Mouse (Mus musculus): ENCODE measurements around the gene B4galnt4. TPM values are rescaled to one million over a fixed set of nuclear protein-coding genes. Genes with fewer than 3 reads are reported as not detected.

Gene B4galnt4
- total RNA-seq, 2 experiments from 2014 or later: 0.07 to 0.14 TPM

- DNase-seq: no peak
Measured at GRCm38 (mm10) chr7:141099911-141100691, 39.2 kb downstream of the B4galnt4 start, which contains the start of gene Sigirr. Sigirr (minus strand) TSS chr7:141100572.

GRCm38 (mm10) chr7:141103161-141103560, 42.3 kb downstream of the B4galnt4 start:
- no peak for DNase-seq
- intact Hi-C loops (cut with DNase I): no loop called here

More at GRCm38 (mm10) chr7:141099911-141100691, 39.2 kb downstream of the B4galnt4 start, which contains the start of gene Sigirr:
- intact Hi-C loops (cut with DNase I): loop anchor here (2.0 to 10.0 kb wide), 2 partner anchors 17 to 265 kb away; partner anchors contain the start of gene Ano9

- intact Hi-C loops (cut with DNase I): loop anchor here (2.0 kb wide), 1 partner anchor 15 kb away; the partner anchor contains the start of gene Sigirr
- DNase-seq: no peak
Measured at GRCm38 (mm10) chr7:141115874-141116273, 55.0 kb downstream of the B4galnt4 start.

- no peak for DNase-seq
- intact Hi-C loops (cut with DNase I): loop anchor here (2.0 kb wide), 1 partner anchor 17 kb away; the partner anchor contains the start of gene Sigirr
Measured at GRCm38 (mm10) chr7:141117636-141118035, 56.7 kb downstream of the B4galnt4 start, which contains the start of gene Ano9. Ano9 (minus strand) TSS chr7:141117806.

- intact Hi-C loops (cut with DNase I): no loop called here
Measured at GRCm38 (mm10) chr7:141119487-141119886, 58.6 kb downstream of the B4galnt4 start.

GRCm38 (mm10) chr7:141120605-141121004, 59.7 kb downstream of the B4galnt4 start:
- no peak for DNase-seq
- intact Hi-C loops (cut with DNase I): loop anchor here (1.0 to 5.0 kb wide), 2 partner anchors 23 to 52 kb away; partner anchors contain the start of gene Rnh1

More at GRCm38 (mm10) chr7:141119487-141119886, 58.6 kb downstream of the B4galnt4 start:
- no peak for DNase-seq

- no peak for DNase-seq
- intact Hi-C loops (cut with DNase I): loop anchor here (1.0 to 5.0 kb wide), 2 partner anchors 24 to 51 kb away; partner anchors contain the start of gene Rnh1
Measured at GRCm38 (mm10) chr7:141121051-141121531, 60.2 kb downstream of the B4galnt4 start.

Other genes with a start within 250 kb of the B4galnt4 start
- gene Zfp941, start 238.9 kb upstream of the B4galnt4 start, total RNA-seq (2021): under 1 TPM; 0.22 to 0.36 TPM
- not detected for gene Urah, start 226.1 kb upstream of the B4galnt4 start, total RNA-seq (2021)
- 1 to 10 TPM; 6.2 to 8.4 TPM for gene Scgb1c1, start 215.6 kb upstream of the B4galnt4 start, total RNA-seq (2021)
- not detected for gene Odf3, start 213.3 kb upstream of the B4galnt4 start, total RNA-seq (2021)
- not detected for gene Gm45785, start 204.8 kb upstream of the B4galnt4 start, total RNA-seq (2021)
- 10 to 100 TPM; 23.7 to 24.5 TPM for gene Ric8a, start 204.1 kb upstream of the B4galnt4 start, total RNA-seq (2021)
- 10 to 100 TPM; 11.3 to 12.5 TPM for gene Bet1l, start 203.5 kb upstream of the B4galnt4 start, total RNA-seq (2021)
- 10 to 100 TPM; 92.6 to 92.8 TPM for gene Psmd13, start 179.1 kb upstream of the B4galnt4 start, total RNA-seq (2021)
- 10 to 100 TPM; 54.6 to 56.2 TPM for gene Sirt3, start 178.8 kb upstream of the B4galnt4 start, total RNA-seq (2021)
- 1,000 to 10,000 TPM; 2,004 to 2,091 TPM for gene Cox8b, start 160.7 kb upstream of the B4galnt4 start, total RNA-seq (2021)
- not detected for gene Nlrp6, start 140.2 kb upstream of the B4galnt4 start, total RNA-seq (2021)
- 1 to 10 TPM; 7.4 to 7.7 TPM for gene Pgghg, start 119.7 kb upstream of the B4galnt4 start, total RNA-seq (2021)
- under 1 TPM; 0.38 to 0.80 TPM for gene Ifitm5, start 110.8 kb upstream of the B4galnt4 start, total RNA-seq (2021)
- not detected for gene Gm45717, start 105.2 kb upstream of the B4galnt4 start, total RNA-seq (2021)
- 100 to 1,000 TPM; 130 TPM for gene Ifitm2, start 105.1 kb upstream of the B4galnt4 start, total RNA-seq (2021)
- gene Ifitm1, start 93.9 kb upstream of the B4galnt4 start, total RNA-seq (2021): 1 to 10 TPM; 3.1 to 4.2 TPM
- gene Ifitm3, start 50.3 kb upstream of the B4galnt4 start, total RNA-seq (2021): 10 to 100 TPM; 95.6 to 96.3 TPM
- 1 to 10 TPM in 1 of 2 experiments, under 1 TPM in 1; 0.34 to 1.1 TPM for gene Ifitm6, start 43.2 kb upstream of the B4galnt4 start, total RNA-seq (2021)
- gene Gm17387, start 32.0 kb upstream of the B4galnt4 start, total RNA-seq (2021): not detected
- gene Pkp3, start 17.1 kb downstream of the B4galnt4 start, total RNA-seq (2021): under 1 TPM; 0.43 to 0.95 TPM
- 1 to 10 TPM; 8.0 to 8.1 TPM for gene Sigirr, start 39.5 kb downstream of the B4galnt4 start, total RNA-seq (2021)
- gene Ano9, start 56.7 kb downstream of the B4galnt4 start, total RNA-seq (2021): under 1 TPM; 0.10 to 0.29 TPM
- 10 to 100 TPM; 35.9 to 38.7 TPM for gene Ptdss2, start 61.3 kb downstream of the B4galnt4 start, total RNA-seq (2021)
- 10 to 100 TPM; 60.8 to 70.2 TPM for gene Rnh1, start 111.8 kb downstream of the B4galnt4 start, total RNA-seq (2021)
- 100 to 1,000 TPM; 101 to 104 TPM for gene Hras, start 132.9 kb downstream of the B4galnt4 start, total RNA-seq (2021)
- gene Lrrc56, start 133.1 kb downstream of the B4galnt4 start, total RNA-seq (2021): 1 to 10 TPM; 2.6 to 3.6 TPM
- not detected for gene Lmntd2, start 153.0 kb downstream of the B4galnt4 start, total RNA-seq (2021)
- 1 to 10 TPM; 1.2 to 1.5 TPM for gene Rassf7, start 154.8 kb downstream of the B4galnt4 start, total RNA-seq (2021)
- 10 to 100 TPM; 43.4 to 44.3 TPM for gene Phrf1, start 167.7 kb downstream of the B4galnt4 start, total RNA-seq (2021)
- gene Irf7, start 205.4 kb downstream of the B4galnt4 start, total RNA-seq (2021): 1 to 10 TPM; 1.6 to 1.7 TPM
- gene Cdhr5, start 215.7 kb downstream of the B4galnt4 start, total RNA-seq (2021): not detected
- not detected for gene Sct, start 218.0 kb downstream of the B4galnt4 start, total RNA-seq (2021)
- gene Drd4, start 230.9 kb downstream of the B4galnt4 start, total RNA-seq (2021): not detected

Data from heart, postnatal 14 days (tissue).